Mouse (Mus musculus) liver, embryonic 15.5 days (tissue): ENCODE results near the gene Pcp4. TPM values are rescaled to one million over a fixed set of nuclear protein-coding genes. Genes with fewer than 3 reads are reported as not detected.
"Not testable (repeated sequence)": the region's sequence is repeated elsewhere in the genome, so short reads cannot be mapped to it uniquely, and the experiment has no call there.

Source experiments
- ATAC-seq: fragments of 200-750 bp; cut with Nextera tagmentation; 2 replicates; pipeline ENCODE4 v1.8.0; 2017; ENCODE audit warnings: moderate number of reproducible peaks, mild to moderate bottlenecking, moderate library complexity; ENCODE audit not compliant: insufficient read depth
- H3K27ac ChIP-seq: fragments of 300-500 bp; sonication (generic); replicated peaks from 2 replicates; pipeline ENCODE4 v1.5.1; 2015; ENCODE audit warnings: mild to moderate bottlenecking, inconsistent platforms
- H3K27me3 ChIP-seq: fragments of 300-500 bp; sonication (generic); 2 replicates; pipeline ENCODE4 v1.6.1; 2015; ENCODE audit warnings: mild to moderate bottlenecking, inconsistent platforms
- H3K36me3 ChIP-seq: fragments of 300-500 bp; sonication (generic); replicated peaks from 2 replicates; pipeline ENCODE4 v1.6.1; 2015; ENCODE audit warnings: moderate library complexity, mild to moderate bottlenecking, inconsistent platforms
- H3K4me1 ChIP-seq: fragments of 300-500 bp; sonication (generic); replicated peaks from 2 replicates; pipeline ENCODE4 v1.6.1; 2015; ENCODE audit warnings: inconsistent platforms
- H3K4me2 ChIP-seq: fragments of 300-500 bp; sonication (generic); 2 replicates; pipeline ENCODE4 v1.6.1; 2015; ENCODE audit warnings: moderate library complexity, mild to moderate bottlenecking, inconsistent platforms
- H3K4me3 ChIP-seq: fragments of 300-500 bp; sonication (generic); replicated peaks from 2 replicates; pipeline ENCODE4 v1.5.1; 2015; ENCODE audit warnings: mild to moderate bottlenecking, inconsistent platforms
- H3K9ac ChIP-seq: fragments of 300-500 bp; sonication (generic); 2 replicates; pipeline ENCODE4 v1.6.1; 2015; ENCODE audit warnings: moderate library complexity, mild to moderate bottlenecking, inconsistent platforms
- H3K9me3 ChIP-seq: fragments of 300-500 bp; sonication (generic); replicated peaks from 2 replicates; pipeline ENCODE4 v1.6.1; 2016; ENCODE audit warnings: inconsistent platforms
- WGBS: fragments of 180-500 bp; shearing (Covaris S2); methylation state at CpG from one replicate; pipeline ENCODE4 v1.1.7; 2015; ENCODE audit warnings: mixed read lengths; ENCODE audit not compliant: insufficient replicate concordance; 5-methylcytosine and 5-hydroxymethylcytosine counted together
- polyA plus RNA-seq: library from polyadenylated mRNA; unstranded; fragments of >200 nt; fragmentation: Nextera tagmentation; extraction: Ambion mirVana; gene quantifications from 2 replicates; pipeline ENCODE4 v1.2.1, GENCODE M21; 2015

Pcp4 gene
- 0.24 TPM in 1 of 2 replicates, not detected in the other for polyA plus RNA-seq

DNA sequence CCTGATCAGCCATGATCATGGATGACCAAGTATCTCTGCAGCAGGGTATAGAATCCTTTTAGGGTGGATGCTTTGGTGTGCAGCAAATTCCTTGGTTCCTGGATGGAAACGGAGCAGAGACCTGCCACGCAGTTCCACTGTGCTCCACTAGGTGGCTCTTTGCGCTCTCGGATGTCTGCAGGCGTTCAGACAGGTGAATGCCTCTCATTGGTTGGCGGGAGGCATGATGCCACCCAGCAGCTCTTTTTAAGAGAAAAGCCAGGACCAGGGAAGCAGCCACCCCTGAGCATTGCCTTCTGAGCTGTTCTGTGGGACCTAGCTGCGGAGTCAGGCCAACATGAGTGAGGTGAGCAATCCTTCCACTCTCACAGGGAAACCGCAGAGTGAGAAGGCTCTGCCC lies at the start of gene Pcp4:
Gene Pcp4, plus strand, starts transcription at position 162 of the 400 bp plus-strand sequence.
- 9% methylated on average over 8 of the region's 8 CpGs for WGBS
- H3K27ac ChIP-seq: no peak within 1 kb of the TSS
- H3K9me3 ChIP-seq: no peaks in the 10 kb centered on the region
- H3K4me1 ChIP-seq: no peaks in the 10 kb centered on the region
- H3K9ac ChIP-seq: no peak within 1 kb of the TSS
- no peak within 1 kb of the TSS for H3K4me3 ChIP-seq
- H3K27me3 ChIP-seq: no peaks in the 10 kb centered on the region
- no peaks in the 10 kb centered on the region for H3K36me3 ChIP-seq
- no peak within 1 kb of the TSS for H3K4me2 ChIP-seq
- no peak for ATAC-seq

- H3K9ac ChIP-seq: no peak overlapping the region
- no peak overlapping the region for H3K27ac ChIP-seq
- H3K9me3 ChIP-seq: no peaks in the 10 kb centered on the region
- ATAC-seq: no peak
- H3K4me3 ChIP-seq: no peak overlapping the region
- H3K4me1 ChIP-seq: no peaks in the 10 kb centered on the region
- no peak overlapping the region for H3K4me2 ChIP-seq
- 50% methylated on average over 2 of the region's 2 CpGs for WGBS
- H3K36me3 ChIP-seq: no peaks in the 10 kb centered on the region
- H3K27me3 ChIP-seq: no peaks in the 10 kb centered on the region
Measured at GRCm38 (mm10) chr16:96425044-96425443, 42.4 kb upstream of the Pcp4 start.

DNA sequence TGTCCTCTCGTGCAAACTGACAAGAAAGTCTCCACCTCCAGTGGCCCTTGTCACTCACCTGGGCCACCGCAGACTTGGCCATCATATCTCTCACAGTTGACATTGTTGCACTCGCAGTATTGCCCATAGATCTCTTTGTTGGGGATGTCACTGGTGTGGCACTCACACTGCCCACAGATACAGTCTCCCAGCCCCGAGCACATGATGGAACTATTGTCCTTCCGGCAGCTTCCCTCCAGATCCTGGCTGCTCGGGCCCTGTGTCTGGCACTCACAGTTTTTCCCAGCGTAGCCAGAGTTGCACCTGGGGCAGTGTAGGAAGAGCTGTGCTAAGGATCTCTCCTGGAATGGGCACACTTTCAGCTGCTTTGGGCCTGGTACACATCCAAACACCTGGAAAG lies 40.7 kb upstream of the Pcp4 start:
- no peaks in the 10 kb centered on the region for H3K4me1 ChIP-seq
- no peak for ATAC-seq
- WGBS: 64% methylated on average over 7 of the region's 7 CpGs

DNA sequence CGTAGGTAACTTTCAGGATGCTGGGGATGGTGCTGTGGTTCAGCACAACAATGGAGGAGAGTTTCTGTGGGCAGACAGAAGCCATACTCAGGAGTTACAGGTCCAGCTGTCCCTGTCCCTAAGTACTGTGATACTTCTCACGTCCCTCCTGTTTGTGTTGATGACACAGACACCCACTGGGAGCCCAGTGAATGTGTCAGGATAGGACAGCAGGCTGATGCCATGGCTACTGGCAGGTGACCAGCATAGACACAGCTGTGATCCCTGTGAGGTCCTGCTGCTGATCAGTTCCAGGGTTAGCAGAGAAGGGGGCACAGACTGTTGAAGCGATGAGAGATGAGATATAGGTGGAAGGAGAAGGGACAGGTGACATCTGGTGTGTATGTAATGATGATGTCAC lies 38.4 kb upstream of the Pcp4 start:
- H3K9me3 ChIP-seq: no peaks in the 10 kb centered on the region
- H3K4me3 ChIP-seq: no peak overlapping the region
- no peak overlapping the region for H3K9ac ChIP-seq
- no peaks in the 10 kb centered on the region for H3K36me3 ChIP-seq
- H3K27me3 ChIP-seq: no peaks in the 10 kb centered on the region
- H3K27ac ChIP-seq: no peak overlapping the region
- no peak for ATAC-seq
- H3K4me2 ChIP-seq: no peak overlapping the region
- WGBS: 30% methylated on average over 3 of the region's 3 CpGs
- H3K4me1 ChIP-seq: no peaks in the 10 kb centered on the region

More for the DNA sequence above, 40.7 kb upstream of the Pcp4 start:
- H3K27me3 ChIP-seq: no peaks in the 10 kb centered on the region
- no peaks in the 10 kb centered on the region for H3K36me3 ChIP-seq
- no peak overlapping the region for H3K4me2 ChIP-seq
- no peak overlapping the region for H3K9ac ChIP-seq
- H3K9me3 ChIP-seq: no peaks in the 10 kb centered on the region
- H3K27ac ChIP-seq: no peak overlapping the region
- H3K4me3 ChIP-seq: no peak overlapping the region

- no peak for ATAC-seq
- WGBS: 53% methylated on average over 10 of the region's 10 CpGs
- H3K27me3 ChIP-seq: no peaks in the 10 kb centered on the region
- no peak overlapping the region for H3K4me2 ChIP-seq
- no peaks in the 10 kb centered on the region for H3K9me3 ChIP-seq
- H3K9ac ChIP-seq: no peak overlapping the region
- no peak overlapping the region for H3K4me3 ChIP-seq
- no peak overlapping the region for H3K27ac ChIP-seq
- no peaks in the 10 kb centered on the region for H3K4me1 ChIP-seq
- H3K36me3 ChIP-seq: no peaks in the 10 kb centered on the region
Measured at GRCm38 (mm10) chr16:96433266-96433665, 34.1 kb upstream of the Pcp4 start.

GRCm38 (mm10) chr16:96434024-96434785 lies 33.2 kb upstream of the Pcp4 start:
- H3K4me2 ChIP-seq: no peak overlapping the region
- 61% methylated on average over 3 of the region's 3 CpGs for WGBS
- no peaks in the 10 kb centered on the region for H3K4me1 ChIP-seq
- H3K9me3 ChIP-seq: no peaks in the 10 kb centered on the region
- H3K9ac ChIP-seq: no peak overlapping the region
- no peak overlapping the region for H3K27ac ChIP-seq
- no peaks in the 10 kb centered on the region for H3K27me3 ChIP-seq
- no peaks in the 10 kb centered on the region for H3K36me3 ChIP-seq
- H3K4me3 ChIP-seq: no peak overlapping the region
- no peak for ATAC-seq

GRCm38 (mm10) chr16:96438946-96439345 lies 28.5 kb upstream of the Pcp4 start:
- WGBS: 69% methylated on average over 5 of the region's 5 CpGs
- ATAC-seq: no peak
- H3K27ac ChIP-seq: no peak overlapping the region

DNA sequence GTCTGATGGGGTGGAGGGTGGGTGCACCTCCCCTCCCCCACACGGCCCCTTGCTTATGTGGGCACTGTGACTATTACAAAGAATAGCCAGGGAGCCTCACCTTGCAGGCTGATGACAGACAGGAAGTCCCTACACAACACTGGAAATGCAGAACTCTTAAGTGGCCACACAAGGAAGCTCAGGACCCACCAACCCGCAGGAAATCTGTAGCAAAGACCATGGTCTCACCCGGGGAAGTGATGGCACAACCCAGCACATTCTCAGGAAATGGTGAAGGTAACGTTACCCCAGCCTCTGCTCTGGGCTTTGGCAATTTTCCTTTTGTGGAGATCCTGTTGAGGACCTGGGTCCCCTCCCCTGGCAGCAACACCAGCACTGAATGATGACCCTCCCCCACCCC lies 27.7 kb upstream of the Pcp4 start:
- no peak overlapping the region for H3K9ac ChIP-seq
- H3K27me3 ChIP-seq: no peaks in the 10 kb centered on the region
- H3K4me2 ChIP-seq: no peak overlapping the region
- no peaks in the 10 kb centered on the region for H3K9me3 ChIP-seq
- peak; percentile 43 for ATAC-seq
- H3K4me1 ChIP-seq: no peaks in the 10 kb centered on the region
- H3K4me3 ChIP-seq: no peak overlapping the region
- 21% methylated on average over 4 of the region's 4 CpGs for WGBS
- no peak overlapping the region for H3K27ac ChIP-seq
- H3K36me3 ChIP-seq: no peaks in the 10 kb centered on the region

More at GRCm38 (mm10) chr16:96438946-96439345, 28.5 kb upstream of the Pcp4 start:
- H3K4me1 ChIP-seq: no peaks in the 10 kb centered on the region
- H3K27me3 ChIP-seq: no peaks in the 10 kb centered on the region
- H3K4me3 ChIP-seq: no peak overlapping the region
- no peak overlapping the region for H3K4me2 ChIP-seq
- no peak overlapping the region for H3K9ac ChIP-seq
- no peaks in the 10 kb centered on the region for H3K9me3 ChIP-seq
- no peaks in the 10 kb centered on the region for H3K36me3 ChIP-seq

- Histone ChIP-seq H3K4me2 (no peak overlapping the region), H3K9me3 (no peaks in the 10 kb centered on the region), H3K27ac (no peak overlapping the region), H3K9ac (no peak overlapping the region), H3K27me3 (no peaks in the 10 kb centered on the region), H3K36me3 (no peaks in the 10 kb centered on the region), H3K4me3 (no peak overlapping the region), H3K4me1 (no peaks in the 10 kb centered on the region)
- ATAC-seq: no peak
- WGBS: 73% methylated on average over 8 of the region's 8 CpGs
Measured at GRCm38 (mm10) chr16:96440871-96441270, 26.5 kb upstream of the Pcp4 start.

DNA sequence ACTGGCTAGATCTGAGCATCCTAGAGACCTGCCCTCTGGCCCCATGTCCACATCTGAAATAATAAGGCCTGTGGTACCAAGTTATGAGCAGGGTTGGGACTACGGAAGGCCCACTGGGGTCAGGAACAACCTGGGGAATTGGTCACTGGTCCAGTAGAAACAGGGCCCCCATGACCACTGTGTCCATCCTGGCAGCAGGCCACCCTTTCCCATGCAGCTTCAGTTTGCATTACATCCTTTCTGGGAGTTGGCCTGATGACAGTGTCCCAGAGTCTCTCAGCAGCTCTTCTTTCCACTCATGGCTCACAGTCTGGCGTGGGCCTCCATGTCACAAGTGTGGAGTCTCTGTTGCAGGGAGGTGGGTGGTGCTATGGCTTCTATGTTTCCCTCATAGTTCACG lies 25.6 kb upstream of the Pcp4 start:
- no peak overlapping the region for H3K27ac ChIP-seq
- no peaks in the 10 kb centered on the region for H3K36me3 ChIP-seq
- peak overlapping the region; percentile 5; the same call in 1 of the 2 replicates for H3K4me3 ChIP-seq
- no peak overlapping the region for H3K9ac ChIP-seq
- H3K4me1 ChIP-seq: no peaks in the 10 kb centered on the region
- no peak for ATAC-seq
- H3K4me2 ChIP-seq: no peak overlapping the region
- 61% methylated on average over 3 of the region's 3 CpGs for WGBS
- no peaks in the 10 kb centered on the region for H3K27me3 ChIP-seq
- H3K9me3 ChIP-seq: no peaks in the 10 kb centered on the region

- H3K4me2 ChIP-seq: no peak within 1 kb of the TSS
- ATAC-seq: no peak
- H3K9me3 ChIP-seq: no peaks in the 10 kb centered on the region
- H3K27ac ChIP-seq: no peak within 1 kb of the TSS
- H3K4me3 ChIP-seq: peak within 1 kb of the TSS; percentile 18
- H3K27me3 ChIP-seq: no peaks in the 10 kb centered on the region
- no peaks in the 10 kb centered on the region for H3K4me1 ChIP-seq
- H3K36me3 ChIP-seq: no peaks in the 10 kb centered on the region
- 32% methylated on average over 2 of the region's 2 CpGs for WGBS
- no peak within 1 kb of the TSS for H3K9ac ChIP-seq
Measured at GRCm38 (mm10) chr16:96443468-96443867, 23.9 kb upstream of the Pcp4 start, which contains the start of gene Itgb2l. TSS of gene Itgb2l (minus strand) at chr16:96443619.

- H3K4me3 ChIP-seq, H3K36me3 ChIP-seq, H3K9me3 ChIP-seq, ATAC-seq, H3K4me2 ChIP-seq, H3K9ac ChIP-seq, H3K4me1 ChIP-seq, H3K27me3 ChIP-seq, H3K27ac ChIP-seq: not testable (repeated sequence)
- WGBS: 73% methylated on average over 15 of the region's 16 CpGs
Measured at GRCm38 (mm10) chr16:96450871-96451270, 16.5 kb upstream of the Pcp4 start.
